Mouse (Mus musculus): ENCODE measurements at regions not wholly inside any gene's neighbourhood (a gene's known extent, or its start where the extent isn't known, plus 50 kb on each side); places are given as distances from the start of the nearest gene placed in this dataset.

- no peak for TF ChIP-seq CTCF (IDR thresholded peaks at IDR 0.05; ENCODE audit: insufficient read depth, low read depth, low read length)
- TF ChIP-seq POLR2A (IDR thresholded peaks at IDR 0.05; ENCODE audit: insufficient read depth, low read depth, low read length): no peak
Measured at GRCm38 (mm10) chr14:55357258-55357657, 121.3 kb upstream of the Dhrs4 start.

All from olfactory bulb, adult 2 months (tissue).